Mouse (Mus musculus) spleen, adult 10 weeks (tissue): ENCODE results near the gene Lin52. TPM values are rescaled to one million over a fixed set of nuclear protein-coding genes. Genes with fewer than 3 reads are reported as not detected.

Source experiments
- polyA plus RNA-seq: library from polyadenylated mRNA; stranded (reverse); fragments of 350-450 nt; fragmentation: Illumina TruSeq; extraction: RNeasy Lipid Tissue Mini Kit (QIAGEN cat#74804); gene quantifications from one replicate; pipeline ENCODE4 v1.2.3, GENCODE M21; 2015; ENCODE audit warnings: low replicate concordance; ENCODE audit not compliant: insufficient read depth

The Lin52 gene
- 17.9 TPM for polyA plus RNA-seq

GRCm38 (mm10) chr12:84450718-84451646, at the start of gene Lin52, which contains the start of gene Aldh6a1:
Lin52 (plus strand) TSS chr12:84451422.
Aldh6a1 (minus strand) TSS chr12:84451004.

GRCm38 (mm10) chr12:84408819-84409507, 42.3 kb upstream of the Lin52 start, which contains the start of the genes Entpd5 and Bbof1:
Entpd5 (minus strand) TSS chr12:84409029.
Bbof1 (plus strand) TSS chr12:84409071.

GRCm38 (mm10) chr12:84416834-84417604, 34.2 kb upstream of the Lin52 start, which contains the start of gene Rnf113a2:
Rnf113a2 (plus strand) TSS chr12:84417196.

GRCm38 (mm10) chr12:84569336-84569970, 118.2 kb downstream of the Lin52 start, which contains the start of gene Vsx2:
Vsx2 (plus strand) TSS chr12:84569762.

Other genes starting within 250 kb of the Lin52 start
- 32.6 TPM for gene Elmsan1, start 232.5 kb upstream of the Lin52 start, polyA plus RNA-seq
- gene Ptgr2, start 166.2 kb upstream of the Lin52 start, polyA plus RNA-seq: 42.3 TPM
- gene Zfp410, start 134.6 kb upstream of the Lin52 start, polyA plus RNA-seq: 50.4 TPM
- gene Coq6, start 89.8 kb upstream of the Lin52 start, polyA plus RNA-seq: 13.8 TPM
- gene Fam161b, start 89.6 kb upstream of the Lin52 start, polyA plus RNA-seq: 1.6 TPM
- gene Entpd5, start 42.4 kb upstream of the Lin52 start, polyA plus RNA-seq: 43.1 TPM
- 1.6 TPM for gene Bbof1, start 42.4 kb upstream of the Lin52 start, polyA plus RNA-seq
- 22.5 TPM for gene Rnf113a2, start 34.2 kb upstream of the Lin52 start, polyA plus RNA-seq
- 20.8 TPM for gene Aldh6a1, start 418 bp upstream of the Lin52 start, polyA plus RNA-seq
- not detected for gene Vsx2, start 118.3 kb downstream of the Lin52 start, polyA plus RNA-seq
- 12.5 TPM for gene Abcd4, start 166.0 kb downstream of the Lin52 start, polyA plus RNA-seq
- gene Vrtn, start 189.6 kb downstream of the Lin52 start, polyA plus RNA-seq: not detected
- gene Syndig1l, start 247.4 kb downstream of the Lin52 start, polyA plus RNA-seq: 0.43 TPM